Mouse (Mus musculus): Measurements from ENCODE around the gene Trpd52l3. TPM values are rescaled to one million over a fixed set of nuclear protein-coding genes. Genes with fewer than 3 reads are reported as not detected.
"Not testable (repeated sequence)": the region's sequence is repeated elsewhere in the genome, so short reads cannot be mapped to it uniquely, and the experiment has no call there.

The Trpd52l3 gene
- total RNA-seq (2015; ENCODE audit: low replicate concordance) (not detected in 2 replicates), total RNA-seq (2017; ENCODE audit: low replicate concordance) (not detected in 2 replicates)

GRCm38 (mm10) chr19:30003621-30004020, at the start of gene Trpd52l3:
Gene Trpd52l3 (plus strand): TSS chr19:30003790.
- ATAC-seq (replicated peaks; ENCODE audit: low FRiP score, poor library complexity, severe bottlenecking), result no peak

GRCm38 (mm10) chr19:29953833-29954232, 49.8 kb upstream of the Trpd52l3 start:
- no peak for ATAC-seq (replicated peaks; ENCODE audit: low FRiP score, poor library complexity, severe bottlenecking)

- ATAC-seq (replicated peaks; ENCODE audit: low FRiP score, poor library complexity, severe bottlenecking), result no peak
Observed at GRCm38 (mm10) chr19:29955454-29955853, 48.1 kb upstream of the Trpd52l3 start.

- no peak for ATAC-seq (replicated peaks; ENCODE audit: low FRiP score, poor library complexity, severe bottlenecking)
Observed at GRCm38 (mm10) chr19:29960906-29961305, 42.7 kb upstream of the Trpd52l3 start.

GRCm38 (mm10) chr19:29961842-29962241, 41.7 kb upstream of the Trpd52l3 start:
- ATAC-seq (replicated peaks; ENCODE audit: low FRiP score, poor library complexity, severe bottlenecking), result no peak

GRCm38 (mm10) chr19:29963598-29964092, 39.9 kb upstream of the Trpd52l3 start:
- no peak for ATAC-seq (replicated peaks; ENCODE audit: low FRiP score, poor library complexity, severe bottlenecking)

- ATAC-seq (replicated peaks; ENCODE audit: low FRiP score, poor library complexity, severe bottlenecking), result no peak
Observed at GRCm38 (mm10) chr19:29967960-29968359, 35.6 kb upstream of the Trpd52l3 start.

- ATAC-seq (replicated peaks; ENCODE audit: low FRiP score, poor library complexity, severe bottlenecking), result no peak
Observed at GRCm38 (mm10) chr19:29973396-29973795, 30.2 kb upstream of the Trpd52l3 start.

- ATAC-seq (replicated peaks; ENCODE audit: low FRiP score, poor library complexity, severe bottlenecking), result no peak
Observed at GRCm38 (mm10) chr19:29978847-29979246, 24.7 kb upstream of the Trpd52l3 start.

- no peak for ATAC-seq (replicated peaks; ENCODE audit: low FRiP score, poor library complexity, severe bottlenecking)
Observed at GRCm38 (mm10) chr19:29979452-29980089, 24.0 kb upstream of the Trpd52l3 start.

GRCm38 (mm10) chr19:29984208-29985005, 19.2 kb upstream of the Trpd52l3 start:
- no peak; the same call in 1 of the 2 replicates for ATAC-seq (replicated peaks; ENCODE audit: low FRiP score, poor library complexity, severe bottlenecking)

GRCm38 (mm10) chr19:29986464-29987091, 17.0 kb upstream of the Trpd52l3 start:
- ATAC-seq (replicated peaks; ENCODE audit: low FRiP score, poor library complexity, severe bottlenecking), result no peak

- no peak for ATAC-seq (replicated peaks; ENCODE audit: low FRiP score, poor library complexity, severe bottlenecking)
Observed at GRCm38 (mm10) chr19:30000406-30001365, 2.9 kb upstream of the Trpd52l3 start.

GRCm38 (mm10) chr19:30001550-30001949, 2.0 kb upstream of the Trpd52l3 start:
- no peak for ATAC-seq (replicated peaks; ENCODE audit: low FRiP score, poor library complexity, severe bottlenecking)

- no peak for ATAC-seq (replicated peaks; ENCODE audit: low FRiP score, poor library complexity, severe bottlenecking)
Observed at GRCm38 (mm10) chr19:30006371-30006770, 2.8 kb downstream of the Trpd52l3 start.

- ATAC-seq (replicated peaks; ENCODE audit: low FRiP score, poor library complexity, severe bottlenecking), result no peak
Observed at GRCm38 (mm10) chr19:30010520-30011296, 7.1 kb downstream of the Trpd52l3 start.

GRCm38 (mm10) chr19:30014331-30014730, 10.7 kb downstream of the Trpd52l3 start:
- ATAC-seq (replicated peaks; ENCODE audit: low FRiP score, poor library complexity, severe bottlenecking), result no peak

- ATAC-seq (replicated peaks; ENCODE audit: low FRiP score, poor library complexity, severe bottlenecking), result no peak
Observed at GRCm38 (mm10) chr19:30016156-30016555, 12.6 kb downstream of the Trpd52l3 start.

GRCm38 (mm10) chr19:30023419-30023818, 19.8 kb downstream of the Trpd52l3 start:
- ATAC-seq (replicated peaks; ENCODE audit: low FRiP score, poor library complexity, severe bottlenecking), result not testable (repeated sequence)

All from erythroblast, adult 5-6 weeks (primary cell).